Mouse (Mus musculus) inflammation-experienced regulatory T-cells, adult 6 months (primary cell): Measurements from ENCODE around the gene Gm20388. TPM values are rescaled to one million over a fixed set of nuclear protein-coding genes. Genes with fewer than 3 reads are reported as not detected.

Experiments used
- ATAC-seq: one replicate; pipeline ENCODE4 v1.8.0; 2017
- polyA plus RNA-seq, 3 experiments: library from polyadenylated mRNA; unstranded; fragments of 100-300 nt; shearing (Covaris generic); gene quantifications; one replicate each; pipeline ENCODE4 v1.2.1; 2017

Gene Gm20388
- polyA plus RNA-seq, 3 experiments from 2014 or later, result 10.8 to 14.1 (median 11.8) TPM

DNA sequence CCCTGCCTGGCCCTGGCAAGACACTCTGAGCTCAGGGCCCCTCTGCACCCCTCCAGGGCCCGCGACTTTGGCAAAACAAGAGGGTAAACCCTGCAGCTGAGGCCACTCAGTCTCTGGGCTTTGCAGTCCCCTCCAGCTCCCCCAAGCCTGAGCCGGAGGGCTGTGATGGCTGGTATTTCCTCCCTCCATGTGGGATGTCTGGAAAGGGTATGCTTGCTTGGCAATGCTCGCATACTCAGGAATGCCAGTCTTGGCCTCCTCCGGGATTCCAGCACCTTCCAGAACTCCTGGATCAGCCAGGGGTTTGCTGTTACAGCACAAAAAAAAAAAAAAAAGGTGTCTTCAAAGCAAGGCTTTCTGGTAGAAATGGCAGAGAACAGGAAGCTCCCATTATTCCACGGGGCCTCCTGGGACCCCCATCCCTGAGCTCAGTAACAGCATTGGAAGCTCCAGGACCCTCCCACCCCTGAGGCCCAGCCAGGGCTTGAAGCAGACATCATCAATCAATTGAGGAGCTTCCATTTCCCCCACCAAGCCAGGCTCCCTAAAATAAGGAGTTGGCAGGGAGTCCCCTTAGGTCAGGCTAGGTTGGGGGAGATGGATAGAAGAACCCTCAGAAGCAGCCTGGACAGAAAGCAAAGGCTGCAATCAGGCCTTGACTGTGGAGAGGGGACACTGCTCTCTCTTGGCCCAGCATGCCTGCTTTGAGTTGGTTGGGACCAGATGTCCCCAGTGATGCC, 1616.3 kb downstream of the Gm20388 start:
- ATAC-seq, result no peak

DNA sequence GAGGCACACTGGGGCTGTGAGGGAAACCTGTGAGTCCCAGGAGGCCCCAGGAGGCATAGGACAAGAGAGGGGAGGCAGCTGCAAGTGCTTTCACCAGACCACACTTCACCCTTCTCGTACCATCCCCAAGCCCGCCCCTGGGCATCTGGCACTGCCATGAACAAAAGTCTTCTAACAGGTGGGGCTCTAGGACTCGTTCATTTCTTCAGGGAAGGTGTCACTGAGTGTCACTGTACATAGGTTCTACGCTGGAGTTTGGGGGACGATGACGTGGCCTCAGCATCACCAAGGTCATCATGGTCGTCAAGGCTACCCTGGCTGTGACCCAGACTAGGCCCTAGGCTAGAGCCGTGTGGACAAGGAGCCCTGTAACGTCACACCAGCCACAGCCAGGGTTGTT, 1617.1 kb downstream of the Gm20388 start:
- no peak for ATAC-seq

DNA sequence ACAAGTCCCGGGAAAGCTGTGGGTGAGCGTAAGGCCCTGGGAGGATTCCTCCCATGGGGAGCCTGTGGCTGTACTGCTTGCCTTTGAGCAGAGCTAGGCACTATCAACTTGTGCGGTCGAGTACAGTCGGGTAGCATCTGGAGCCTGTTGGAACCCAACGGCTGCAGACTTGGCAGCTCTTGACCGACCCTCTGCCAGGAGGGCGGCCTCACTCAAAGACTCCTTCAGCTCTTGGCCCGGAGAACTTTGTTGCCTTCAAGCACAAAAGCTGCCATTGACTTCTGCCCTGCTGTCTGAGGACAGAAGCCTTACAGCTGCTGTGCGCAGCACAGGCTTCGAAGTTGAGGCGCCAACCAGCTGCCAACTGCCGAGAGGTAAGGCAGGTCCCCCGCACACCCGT, 1618.1 kb downstream of the Gm20388 start:
- ATAC-seq, result no peak

DNA sequence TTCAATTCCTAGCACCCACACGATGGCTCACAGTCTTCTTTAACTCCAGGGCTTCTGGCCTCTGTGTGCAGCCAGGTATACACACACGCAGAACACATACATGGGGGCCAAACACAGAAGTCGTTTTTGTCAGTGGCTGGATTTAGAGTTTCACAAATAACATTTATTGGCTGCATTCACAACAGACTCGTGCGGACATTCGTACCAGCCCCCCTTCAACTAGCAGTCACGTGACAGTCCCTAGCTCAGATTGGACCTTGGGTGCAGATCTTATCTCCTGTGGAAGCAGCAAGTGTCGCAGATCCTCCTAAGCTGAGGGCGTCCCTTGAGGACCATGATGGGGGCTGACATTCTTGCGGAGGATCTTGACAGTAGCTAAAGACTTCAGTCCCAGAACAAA, 1620.0 kb downstream of the Gm20388 start:
- no peak for ATAC-seq

DNA sequence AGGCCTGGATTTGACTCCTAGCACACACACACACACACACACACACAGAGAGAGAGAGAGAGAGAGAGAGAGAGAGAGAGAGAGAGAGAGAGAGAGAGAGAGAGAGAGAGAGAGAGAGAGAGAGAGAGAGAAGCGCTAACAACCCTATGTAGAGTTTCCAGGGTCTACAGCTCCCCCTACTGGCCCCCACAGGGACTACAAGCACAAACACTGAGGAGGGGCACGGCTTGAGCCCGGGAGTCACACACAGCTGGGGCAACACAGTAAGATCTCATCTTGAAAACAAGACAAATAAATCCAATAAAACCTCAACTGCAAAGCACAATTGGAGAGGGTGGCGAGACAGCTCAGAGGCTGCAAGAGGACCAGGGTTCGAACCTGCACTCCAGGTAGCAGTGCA, 1621.7 kb downstream of the Gm20388 start:
- no peak for ATAC-seq

DNA sequence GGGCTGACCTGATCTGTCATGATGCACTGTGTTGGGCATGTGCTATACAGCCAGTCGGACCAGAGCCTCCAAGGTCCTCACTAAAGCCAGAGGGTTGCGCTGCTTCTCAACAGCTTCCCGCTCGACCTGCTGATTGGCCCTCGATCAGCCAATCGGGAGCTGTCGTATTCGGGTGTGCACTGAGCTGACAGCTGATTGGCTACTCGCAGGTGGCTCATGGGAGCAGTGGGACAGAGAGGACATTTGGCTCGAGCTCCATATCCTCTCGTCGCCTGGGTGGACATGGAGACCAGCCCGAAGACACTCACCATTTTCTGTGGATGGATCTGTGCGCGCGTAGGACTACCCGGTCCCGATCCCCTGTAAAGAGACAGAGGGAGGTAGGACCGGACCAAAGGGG, 1631.2 kb downstream of the Gm20388 start:
- ATAC-seq, result no peak

DNA sequence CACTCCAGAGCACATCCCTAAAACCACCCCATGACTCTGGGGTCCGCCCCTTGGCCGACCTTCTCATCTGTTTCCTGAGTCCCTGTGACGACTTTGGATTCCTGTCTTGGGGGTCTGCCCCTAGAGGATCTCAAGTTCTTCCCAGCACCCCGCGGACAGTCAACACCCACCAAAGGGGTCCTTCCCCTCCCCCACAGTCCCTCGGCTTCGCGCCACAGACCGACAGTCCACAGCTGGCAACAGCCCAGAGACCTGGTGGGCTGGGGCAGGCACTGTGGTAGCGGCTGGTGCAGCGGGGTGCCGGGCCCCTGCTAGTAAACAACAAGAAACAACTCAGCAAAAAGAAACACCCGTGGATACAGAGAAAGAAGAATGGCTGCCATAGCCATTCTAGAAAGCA, 1632.3 kb downstream of the Gm20388 start:
- no peak for ATAC-seq

DNA sequence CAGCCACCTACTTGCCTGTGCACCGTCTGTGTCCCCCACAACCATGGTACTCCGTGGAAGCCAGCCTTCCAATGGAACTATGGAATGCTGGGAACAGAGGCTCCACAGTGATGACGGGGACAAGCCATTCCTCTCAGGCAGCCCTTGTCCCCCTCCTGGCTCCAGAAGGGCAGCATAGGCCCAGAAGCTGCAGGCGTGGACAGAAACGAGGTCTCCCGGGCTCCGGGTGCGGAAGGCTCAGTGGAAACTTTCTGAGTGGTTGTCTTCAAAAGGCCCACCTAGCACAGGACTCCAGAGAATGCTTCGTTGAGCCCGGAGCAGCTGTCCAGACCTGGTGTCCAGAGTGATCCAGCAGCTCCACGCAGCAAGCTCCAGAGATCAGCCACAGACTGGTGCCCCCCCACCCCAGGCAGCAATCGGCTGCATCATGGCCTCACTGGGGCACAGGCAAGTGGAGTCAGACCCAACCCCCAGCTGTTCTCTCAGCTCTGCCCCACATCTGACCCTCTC, 1633.7 kb downstream of the Gm20388 start, which contains the start of gene 1700018B08Rik:
TSS of gene 1700018B08Rik (minus strand) at position 45 of the 510 bp plus-strand sequence.
- no peak for ATAC-seq

DNA sequence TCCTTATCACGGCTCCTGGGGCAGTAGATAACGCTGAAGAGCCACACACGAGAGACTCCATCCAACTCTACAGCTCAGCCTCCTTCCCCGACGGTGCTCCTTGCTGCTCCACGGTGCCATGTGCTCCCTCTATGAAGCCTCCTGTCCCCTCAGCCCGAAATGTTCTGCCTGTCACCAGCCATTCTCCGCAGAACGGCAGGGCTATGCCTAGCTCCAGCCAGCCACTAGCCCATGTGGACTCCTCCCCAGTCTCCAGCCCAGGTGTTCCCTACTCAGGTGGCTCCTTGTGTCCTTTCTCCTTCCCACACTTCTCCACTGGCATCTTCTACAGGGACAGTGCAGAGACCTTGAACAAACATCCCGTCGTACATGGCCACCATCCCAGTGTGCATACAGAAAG, 1634.3 kb downstream of the Gm20388 start:
- no peak for ATAC-seq

DNA sequence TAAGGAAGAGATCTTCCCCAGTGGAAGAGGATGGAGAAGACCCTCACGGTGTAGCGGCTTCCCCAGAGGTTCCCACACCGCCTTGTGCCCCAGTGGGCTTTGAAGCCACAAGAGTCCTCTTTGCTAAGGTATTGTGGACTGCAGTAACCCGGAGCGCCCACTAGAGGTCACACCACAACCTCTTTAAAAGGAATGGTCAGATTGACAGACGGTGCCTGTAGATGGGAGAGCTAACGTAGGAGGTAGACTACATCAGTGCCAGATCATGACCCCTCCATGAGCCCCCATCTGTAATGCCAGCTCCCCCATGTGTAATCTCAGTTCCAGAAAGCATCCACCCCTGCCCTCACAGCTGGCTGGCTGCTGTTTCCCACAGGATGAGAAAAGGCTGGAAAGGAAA, 1636.5 kb downstream of the Gm20388 start:
- ATAC-seq, result peak; percentile 72

DNA sequence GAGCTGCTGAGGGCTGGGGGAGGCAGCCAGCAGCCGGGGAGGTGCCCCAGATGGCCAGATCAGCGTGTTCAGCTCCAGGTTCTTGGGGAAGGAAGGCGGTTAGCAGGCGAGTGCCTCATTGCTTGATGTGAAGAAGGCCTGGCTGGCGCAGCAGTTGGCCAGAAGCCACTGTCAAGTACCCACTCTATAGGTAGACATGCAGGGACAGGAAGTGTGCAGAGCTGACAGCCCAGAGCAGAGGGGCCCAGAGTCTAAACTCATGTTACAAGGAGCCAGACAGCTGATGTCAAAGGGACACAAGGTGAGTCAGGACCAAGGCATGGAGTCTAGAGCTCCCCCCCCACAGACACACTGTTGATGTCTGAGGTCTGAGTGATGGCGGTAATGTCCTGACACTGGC, 1639.4 kb downstream of the Gm20388 start:
- ATAC-seq, result no peak

DNA sequence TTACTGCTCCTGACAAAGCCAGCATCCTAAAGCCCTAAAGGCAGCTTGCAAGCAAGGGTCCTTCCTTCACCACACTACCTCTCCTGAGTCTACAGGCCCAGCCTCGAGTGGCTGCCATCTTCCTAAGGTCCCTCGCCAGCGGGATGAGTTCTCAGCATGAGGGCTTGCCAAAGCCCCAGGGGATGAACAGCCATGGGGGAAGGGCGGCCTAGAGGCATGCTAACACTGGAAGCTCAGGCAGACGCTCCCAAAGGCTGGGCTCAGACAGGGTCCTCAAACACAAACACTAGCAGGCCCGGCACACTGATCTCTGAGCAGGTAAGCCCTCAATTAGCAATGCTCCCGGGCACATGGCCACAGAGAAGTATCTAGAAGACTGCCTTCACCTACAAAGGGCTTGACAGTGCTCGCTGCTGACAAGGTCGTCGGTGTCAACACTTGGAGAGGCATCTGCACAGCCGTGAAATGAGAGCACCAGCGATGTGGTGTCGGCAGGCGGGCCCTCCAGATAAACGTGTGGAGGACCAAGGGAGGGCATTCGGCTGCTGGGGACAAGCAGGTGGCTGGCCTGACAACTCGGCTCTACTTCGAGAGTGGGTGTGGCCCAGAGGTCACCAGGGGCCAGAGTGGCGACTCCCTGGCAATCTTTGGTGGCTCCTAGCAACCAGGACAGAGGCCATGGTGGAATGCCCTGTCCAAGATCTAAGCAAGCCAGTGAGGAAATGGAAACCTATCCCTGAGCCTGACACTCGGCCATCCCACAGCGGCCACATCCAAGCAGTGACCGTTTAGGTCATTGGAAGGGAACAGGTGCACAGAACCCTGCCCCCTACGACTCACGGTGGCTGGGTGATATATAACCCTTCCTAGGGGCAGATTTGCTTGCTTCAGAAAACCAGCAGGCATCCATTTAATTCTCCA, 1640.7 kb downstream of the Gm20388 start:
- no peak for ATAC-seq

DNA sequence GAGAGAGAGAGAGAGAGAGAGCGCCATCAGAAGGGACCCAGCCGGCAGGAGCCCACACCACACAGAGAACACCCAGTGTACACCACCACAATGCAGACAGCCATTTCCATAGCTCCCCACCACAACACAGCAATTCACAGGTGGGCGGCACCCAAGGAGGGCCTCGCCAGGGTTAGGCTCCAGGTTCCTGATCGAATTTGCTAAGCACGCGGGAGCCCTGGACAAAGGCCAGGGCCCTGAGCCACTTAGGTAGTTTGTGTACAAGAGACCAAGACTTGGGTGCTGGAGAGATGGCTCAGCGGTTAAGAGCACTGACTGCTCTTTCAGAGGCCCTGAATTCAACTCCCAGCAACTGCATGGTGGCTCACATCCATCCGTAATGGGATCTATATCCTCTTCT, 1641.9 kb downstream of the Gm20388 start:
- ATAC-seq, result no peak

DNA sequence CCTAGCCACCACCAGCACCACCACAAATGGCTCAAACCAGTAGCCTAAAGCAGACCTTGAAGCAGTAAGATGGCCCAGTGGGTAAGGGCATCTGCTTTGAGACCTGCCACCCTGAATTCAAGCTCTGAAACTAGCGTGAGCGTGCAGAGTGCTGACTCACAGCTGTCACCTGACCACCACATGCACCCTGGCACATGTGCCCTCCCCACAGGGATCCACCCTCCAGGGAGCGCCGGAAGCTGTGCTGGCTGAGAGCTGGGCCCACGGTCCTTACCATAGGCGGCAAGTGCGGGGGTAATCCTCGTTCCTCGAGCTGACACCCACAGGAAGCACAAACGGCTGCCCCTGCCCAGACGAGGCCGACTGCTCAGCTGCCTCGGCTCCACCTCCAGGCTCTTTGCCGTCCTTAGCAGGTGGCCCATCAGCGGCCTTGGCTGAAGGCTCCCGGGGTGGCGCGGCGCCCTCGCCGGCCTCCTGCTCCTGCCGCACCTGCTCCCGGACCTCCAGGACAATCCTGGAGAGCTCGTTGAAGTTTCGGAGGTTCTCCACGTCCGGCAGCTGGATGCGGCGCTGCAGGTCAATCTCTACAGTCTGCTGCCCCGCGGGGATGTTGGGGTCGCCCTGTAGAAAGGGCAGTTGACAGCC, 1643.3 kb downstream of the Gm20388 start:
- ATAC-seq, result no peak

DNA sequence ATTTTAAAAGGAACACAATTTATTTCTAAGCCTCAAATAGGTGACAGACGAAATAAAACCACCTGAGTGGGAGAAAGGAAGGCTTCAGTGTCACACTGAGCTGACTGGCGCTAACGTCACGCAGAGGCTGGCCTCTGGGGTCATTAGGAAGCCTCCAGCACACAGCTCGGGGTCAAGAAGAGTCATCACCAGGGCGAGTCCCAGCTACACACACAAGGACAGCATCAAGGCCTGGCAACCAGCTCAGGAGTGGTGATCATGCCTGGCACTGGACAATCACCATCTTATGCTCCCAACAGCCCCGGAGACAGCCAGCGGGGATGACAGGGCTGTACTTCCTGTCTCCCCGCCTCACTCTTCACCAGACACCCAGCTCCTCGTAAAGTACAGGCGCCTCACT, 1647.1 kb downstream of the Gm20388 start:
- ATAC-seq, result no peak

DNA sequence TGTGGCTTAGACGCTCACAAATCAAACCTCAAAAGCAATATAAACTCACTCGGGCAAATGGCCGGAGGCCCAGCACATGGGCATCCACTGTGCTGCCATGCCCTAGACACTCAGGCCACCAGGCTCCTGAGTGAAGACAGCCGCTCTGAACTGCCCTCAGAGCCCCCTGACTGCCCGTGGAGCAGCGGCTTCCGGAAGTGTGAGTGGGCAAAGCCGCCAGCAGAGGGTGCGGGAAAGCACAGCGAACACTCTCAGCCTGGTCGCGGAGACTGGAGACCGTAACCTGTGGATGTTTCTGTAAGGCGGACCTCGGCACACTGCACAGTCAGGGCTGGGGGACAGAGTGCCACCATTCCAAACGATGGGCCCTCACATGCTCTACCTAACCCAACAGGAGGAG, 1647.9 kb downstream of the Gm20388 start:
- ATAC-seq, result no peak

DNA sequence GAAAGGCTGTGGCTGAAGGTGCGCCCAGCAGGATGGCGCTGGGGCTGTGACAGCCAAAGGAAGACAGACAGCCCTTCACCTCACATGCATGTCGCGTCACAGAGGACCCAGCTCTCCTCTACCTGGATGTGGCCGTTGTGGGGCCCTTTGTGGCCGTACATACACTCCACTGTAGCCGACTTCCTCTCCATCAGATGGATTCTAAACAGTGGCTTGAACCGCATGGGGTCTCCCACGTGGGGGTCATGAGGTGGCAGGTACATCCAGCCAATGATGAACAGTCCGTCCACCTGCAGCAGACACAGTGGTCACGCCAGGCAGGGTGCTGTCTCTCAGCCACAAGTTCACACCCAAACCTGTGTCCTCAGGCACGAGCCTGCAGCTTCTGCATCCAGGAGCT, 1649.2 kb downstream of the Gm20388 start:
- no peak for ATAC-seq

DNA sequence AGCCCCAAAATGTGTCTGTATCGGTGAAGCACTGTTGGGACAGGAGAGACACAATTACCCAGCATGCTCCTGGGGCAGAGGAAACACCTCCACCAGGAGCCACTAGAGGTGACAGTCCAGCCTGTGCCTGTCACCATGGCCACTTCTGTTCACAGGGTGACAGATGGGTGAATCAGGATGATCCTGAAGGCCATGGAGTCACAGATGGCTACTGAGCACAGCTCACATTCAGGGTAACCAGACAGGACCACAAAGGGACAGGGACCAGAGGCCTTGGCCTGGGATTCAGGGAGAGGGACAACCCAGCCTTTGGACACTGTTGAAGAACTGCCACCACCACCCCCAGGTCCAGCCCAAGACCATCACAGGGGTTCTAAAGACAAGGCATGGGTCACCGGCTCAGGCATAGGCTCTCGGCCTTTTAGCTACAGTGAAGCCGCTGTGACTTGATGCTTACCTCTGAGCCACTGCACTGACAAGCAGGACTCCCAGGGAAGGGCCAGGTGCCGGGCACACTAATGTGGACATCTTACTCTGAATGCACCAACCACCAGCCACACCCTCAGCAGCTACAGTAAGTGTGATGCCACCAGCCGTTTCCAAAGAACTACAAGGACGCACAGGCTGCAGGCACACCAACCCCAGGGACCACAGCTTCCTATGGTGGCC, 1649.9 kb downstream of the Gm20388 start:
- ATAC-seq, result no peak

DNA sequence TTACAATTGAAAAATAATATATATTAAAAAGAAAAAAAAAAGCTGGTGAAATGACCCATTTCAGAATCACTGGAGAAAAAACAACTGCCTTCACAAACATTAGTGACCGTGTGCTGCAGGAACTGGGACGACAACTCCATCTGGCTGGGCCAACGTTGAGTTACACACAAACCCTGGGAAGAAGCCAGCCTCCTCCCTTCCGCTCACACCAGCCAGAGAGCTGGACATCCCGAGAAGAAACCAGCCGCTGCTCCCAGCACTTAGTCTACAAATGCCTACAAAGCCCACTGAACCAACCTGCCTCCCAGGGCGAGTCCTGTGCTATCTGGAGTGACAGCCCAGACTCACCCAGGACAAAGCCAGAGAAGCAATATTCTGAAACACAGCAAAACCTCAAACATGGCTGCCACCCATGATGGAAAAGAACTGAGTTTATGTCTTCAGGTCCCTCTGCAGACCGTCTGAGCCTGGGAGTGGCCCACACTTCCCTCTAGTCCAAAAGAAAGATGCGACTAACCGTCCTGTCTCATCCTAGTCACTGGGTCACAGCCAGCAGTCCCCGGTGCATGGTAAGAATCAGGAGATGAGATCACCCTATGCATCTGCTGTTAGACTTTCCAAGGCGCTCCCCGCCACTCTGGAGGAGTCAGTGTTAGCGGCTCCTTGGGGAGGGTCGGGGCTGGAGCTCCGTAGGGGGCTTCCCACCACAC, 1651.2 kb downstream of the Gm20388 start:
- ATAC-seq, result no peak

DNA sequence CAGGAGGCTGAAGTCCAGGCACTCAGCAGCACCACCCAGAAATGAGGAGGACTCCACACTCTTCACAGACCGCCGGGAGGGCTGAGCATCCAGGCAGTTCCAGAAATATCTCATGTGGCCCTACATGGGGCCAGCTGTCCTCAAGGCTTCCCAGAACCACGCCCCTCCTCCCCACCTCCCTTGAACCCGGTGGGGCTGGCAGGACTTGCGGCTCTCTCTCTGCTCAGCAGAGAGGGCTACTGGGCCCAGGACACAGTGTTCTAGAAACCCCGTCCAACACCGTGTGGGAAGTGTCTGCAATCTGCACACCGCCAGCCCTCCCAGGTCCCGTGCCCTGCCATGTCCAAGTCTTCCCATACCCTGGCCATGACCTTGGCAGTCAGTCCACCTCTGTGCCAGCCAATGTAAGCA, 1652.3 kb downstream of the Gm20388 start:
- ATAC-seq, result no peak

DNA sequence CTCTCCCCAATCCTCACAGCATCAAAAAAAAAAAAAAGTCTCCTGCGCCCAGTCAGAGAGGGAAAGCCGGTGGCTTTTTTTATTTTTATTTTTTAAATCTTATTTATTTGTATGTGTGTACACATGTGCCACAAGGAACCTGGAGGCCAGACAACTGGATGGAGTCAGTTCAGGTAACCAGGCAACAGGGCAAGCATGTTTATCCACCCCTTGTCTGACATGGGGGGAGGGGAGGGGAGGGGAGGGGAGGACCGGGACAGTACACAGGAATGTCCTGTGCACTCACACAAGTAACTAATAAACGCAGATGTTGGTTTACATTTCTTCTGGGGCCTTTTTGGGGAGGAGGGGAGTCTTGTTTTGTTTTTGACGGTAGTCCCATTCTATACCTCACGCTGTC, 1653.1 kb downstream of the Gm20388 start:
- ATAC-seq, result no peak

DNA sequence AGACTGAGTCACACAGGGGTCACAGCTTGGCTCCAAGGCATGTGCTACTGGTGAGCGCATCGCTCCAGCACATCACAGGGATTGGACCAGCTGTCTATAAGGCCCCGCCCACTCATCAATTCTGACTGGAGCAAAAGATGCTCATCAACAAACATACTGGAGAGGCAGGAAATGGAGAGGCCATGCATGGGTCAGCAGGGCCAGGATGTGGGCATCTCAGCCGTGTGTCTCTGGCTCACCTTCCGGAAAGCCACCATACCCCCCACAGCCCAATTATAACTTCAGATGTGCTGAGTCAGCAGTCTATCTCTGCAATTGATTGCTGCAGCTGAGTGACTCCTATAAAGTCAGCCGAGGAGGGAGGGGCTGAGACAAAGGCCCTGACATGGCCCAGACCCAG, 1657.7 kb downstream of the Gm20388 start:
- ATAC-seq, result peak; percentile 46
